Mouse (Mus musculus): ENCODE results near the gene Igbp1b.

DNA sequence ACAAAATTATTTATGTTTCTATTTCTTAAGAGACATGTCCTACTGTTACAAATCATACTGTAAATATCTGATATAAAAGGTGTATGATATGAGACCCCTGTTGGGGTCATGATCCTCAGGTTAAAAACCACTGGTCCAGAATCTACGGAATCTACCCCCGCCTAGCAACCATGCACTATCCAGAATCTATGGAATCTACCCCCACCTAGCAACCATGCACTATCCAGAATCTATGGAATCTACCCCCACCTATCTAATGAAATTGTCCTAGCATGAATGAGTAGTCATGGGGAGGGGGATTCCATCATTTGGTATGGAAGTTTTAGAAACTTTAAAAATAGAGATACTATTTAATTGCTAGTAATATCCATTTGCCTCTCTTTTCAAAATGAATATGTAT lies 12.7 kb downstream of the Igbp1b start:
- TF ChIP-seq CTCF (IDR thresholded peaks at IDR 0.05; ENCODE audit: low read depth) = no peak
- no peak for TF ChIP-seq EP300 (IDR thresholded peaks at IDR 0.05; ENCODE audit: low read depth)

All from liver, postnatal 0 days (tissue).